Mouse (Mus musculus): ENCODE results near the gene Akap5.

Gene Akap5

GRCm38 (mm10) chr12:76324679-76325431 lies at the start of gene Akap5:
Akap5 (plus strand) TSS chr12:76324891.
- DNase-seq (ENCODE audit: low spot score) = no peak

- no peak for DNase-seq (ENCODE audit: low spot score)
These were observed 46.5 kb upstream of the Akap5 start for GRCm38 (mm10) chr12:76278209-76278608.

GRCm38 (mm10) chr12:76280556-76280955 lies 44.1 kb upstream of the Akap5 start:
- no peak for DNase-seq (ENCODE audit: low spot score)

- no peak for DNase-seq (ENCODE audit: low spot score)
These were observed 43.5 kb upstream of the Akap5 start for GRCm38 (mm10) chr12:76281111-76281660.

- no peak for DNase-seq (ENCODE audit: low spot score)
These were observed 42.6 kb upstream of the Akap5 start for GRCm38 (mm10) chr12:76282132-76282531.

GRCm38 (mm10) chr12:76282532-76283173 lies 42.0 kb upstream of the Akap5 start:
- no peak for DNase-seq (ENCODE audit: low spot score)

- no peak for DNase-seq (ENCODE audit: low spot score)
These were observed 39.3 kb upstream of the Akap5 start for GRCm38 (mm10) chr12:76285418-76285817.

GRCm38 (mm10) chr12:76287986-76288385 lies 36.7 kb upstream of the Akap5 start:
- DNase-seq (ENCODE audit: low spot score) = no peak

- DNase-seq (ENCODE audit: low spot score) = no peak
These were observed 36.2 kb upstream of the Akap5 start for GRCm38 (mm10) chr12:76288494-76288893.

GRCm38 (mm10) chr12:76289428-76289827 lies 35.3 kb upstream of the Akap5 start:
- DNase-seq (ENCODE audit: low spot score) = no peak

- no peak for DNase-seq (ENCODE audit: low spot score)
These were observed 34.4 kb upstream of the Akap5 start for GRCm38 (mm10) chr12:76290271-76290670.

- no peak for DNase-seq (ENCODE audit: low spot score)
These were observed 31.5 kb upstream of the Akap5 start for GRCm38 (mm10) chr12:76293192-76293591.

GRCm38 (mm10) chr12:76297830-76298229 lies 26.9 kb upstream of the Akap5 start:
- no peak for DNase-seq (ENCODE audit: low spot score)

GRCm38 (mm10) chr12:76299361-76299906 lies 25.3 kb upstream of the Akap5 start:
- no peak for DNase-seq (ENCODE audit: low spot score)

GRCm38 (mm10) chr12:76300367-76300766 lies 24.3 kb upstream of the Akap5 start:
- DNase-seq (ENCODE audit: low spot score) = no peak

GRCm38 (mm10) chr12:76303474-76303873 lies 21.2 kb upstream of the Akap5 start:
- DNase-seq (ENCODE audit: low spot score) = no peak

- no peak for DNase-seq (ENCODE audit: low spot score)
These were observed 20.5 kb upstream of the Akap5 start for GRCm38 (mm10) chr12:76304199-76304598.

GRCm38 (mm10) chr12:76305107-76305506 lies 19.6 kb upstream of the Akap5 start:
- DNase-seq (ENCODE audit: low spot score) = no peak

- no peak for DNase-seq (ENCODE audit: low spot score)
These were observed 17.7 kb upstream of the Akap5 start for GRCm38 (mm10) chr12:76306852-76307561.

- DNase-seq (ENCODE audit: low spot score) = no peak
These were observed 16.7 kb upstream of the Akap5 start for GRCm38 (mm10) chr12:76307964-76308363.

- no peak for DNase-seq (ENCODE audit: low spot score)
These were observed 16.3 kb upstream of the Akap5 start for GRCm38 (mm10) chr12:76308436-76308835.

- DNase-seq (ENCODE audit: low spot score) = no peak
These were observed 14.7 kb upstream of the Akap5 start for GRCm38 (mm10) chr12:76310007-76310406.

All from layer of hippocampus, adult 9-10 months (tissue).